Mouse (Mus musculus) heart, postnatal 0 days (tissue): ENCODE results near the gene Mtfmt. TPM values are rescaled to one million over a fixed set of nuclear protein-coding genes. Genes with fewer than 3 reads are reported as not detected.

Source experiments
- ATAC-seq: fragments of 200-750 bp; cut with Nextera tagmentation; 2 replicates; pipeline ENCODE4 v1.8.0; 2017; ENCODE audit warnings: low read depth, moderate number of reproducible peaks, moderate library complexity; ENCODE audit not compliant: insufficient read depth
- DNase-seq: peaks from one replicate; pipeline ENCODE4 v3.0.0-alpha.2; 2016; ENCODE audit warnings: low spot score
- H3K27ac ChIP-seq: fragments of 300-500 bp; sonication (generic); 2 replicates; pipeline ENCODE4 v1.5.1; 2014; ENCODE audit warnings: low read depth, mild to moderate bottlenecking
- H3K27me3 ChIP-seq: fragments of 300-500 bp; sonication (generic); 2 replicates; pipeline ENCODE4 v1.6.1; 2014; ENCODE audit warnings: low read length, mixed read lengths; ENCODE audit not compliant: control insufficient read depth, insufficient read depth
- H3K36me3 ChIP-seq: fragments of 300-500 bp; sonication (generic); replicated peaks from 2 replicates; pipeline ENCODE4 v1.6.1; 2014; ENCODE audit warnings: low read length, mixed read lengths; ENCODE audit not compliant: control insufficient read depth, insufficient read depth
- H3K4me1 ChIP-seq: fragments of 300-500 bp; sonication (generic); 2 replicates; pipeline ENCODE4 v1.6.1; 2014; ENCODE audit warnings: antibody characterized with exemption; ENCODE audit not compliant: control insufficient read depth, insufficient read depth
- H3K4me2 ChIP-seq: fragments of 300-500 bp; sonication (generic); 2 replicates; pipeline ENCODE4 v1.6.1; 2014; ENCODE audit warnings: low read depth, mild to moderate bottlenecking, low read length, moderate library complexity
- H3K4me3 ChIP-seq: fragments of 300-500 bp; sonication (generic); 2 replicates; pipeline ENCODE4 v1.5.1; 2014; ENCODE audit warnings: low read depth, low read length
- H3K9ac ChIP-seq: fragments of 300-500 bp; sonication (generic); replicated peaks from 2 replicates; pipeline ENCODE4 v1.6.1; 2014; ENCODE audit warnings: low read depth, low read length, mixed read lengths
- H3K9me3 ChIP-seq: fragments of 300-500 bp; sonication (generic); replicated peaks from 2 replicates; pipeline ENCODE4 v1.6.1; 2016; ENCODE audit warnings: low read length; ENCODE audit not compliant: control insufficient read depth
- CTCF ChIP-seq: IDR thresholded peaks from 2 replicates; pipeline ENCODE4 v1.5.1; 2016; ENCODE audit warnings: antibody characterized with exemption, control low read depth, low read depth
- EP300 ChIP-seq: IDR thresholded peaks from 2 replicates; pipeline ENCODE4 v1.6.1; 2016; ENCODE audit warnings: antibody characterized with exemption, low read depth
- WGBS: fragments of 180-500 bp; shearing (Covaris S2); extraction: QIAGEN DNeasy Blood & Tissue Kit; methylation state at CpG from one replicate; pipeline ENCODE4 v1.1.7; 2014; 5-methylcytosine and 5-hydroxymethylcytosine counted together
- polyA plus RNA-seq: library from polyadenylated mRNA; unstranded; fragments of >200 nt; fragmentation: Nextera tagmentation; extraction: Ambion mirVana; gene quantifications from 2 replicates; pipeline ENCODE4 v1.2.1, GENCODE M21; 2015
- total RNA-seq: library from RNA; depleted of rRNA; stranded (reverse); fragments of >200 nt; gene quantifications from 2 replicates; pipeline ENCODE4 v1.2.3, GENCODE M21; 2014; ENCODE audit warnings: low replicate concordance

Mtfmt gene
- total and polyA plus RNA-seq, 2 experiments from 2014 or later: 9.1 to 15.9 TPM

- H3K4me3 ChIP-seq: no peak overlapping the region
- H3K27ac ChIP-seq: no peak overlapping the region
- no peak for ATAC-seq
- H3K9ac ChIP-seq: no peak overlapping the region
- no peaks in the 10 kb centered on the region for H3K9me3 ChIP-seq
- 67% methylated on average over 2 of the region's 2 CpGs for WGBS
- H3K36me3 ChIP-seq: no peaks in the 10 kb centered on the region
- TF ChIP-seq EP300 (no peak), CTCF (no peak)
- no peaks in the 10 kb centered on the region for H3K27me3 ChIP-seq
- DNase-seq: no peak
- peaks cover 3% of the 10 kb centered on the region; the same call in 1 of the 2 replicates for H3K4me1 ChIP-seq
- H3K4me2 ChIP-seq: no peak overlapping the region
Observed at GRCm38 (mm10) chr9:65405184-65405449, 30.5 kb upstream of the Mtfmt start.

DNA sequence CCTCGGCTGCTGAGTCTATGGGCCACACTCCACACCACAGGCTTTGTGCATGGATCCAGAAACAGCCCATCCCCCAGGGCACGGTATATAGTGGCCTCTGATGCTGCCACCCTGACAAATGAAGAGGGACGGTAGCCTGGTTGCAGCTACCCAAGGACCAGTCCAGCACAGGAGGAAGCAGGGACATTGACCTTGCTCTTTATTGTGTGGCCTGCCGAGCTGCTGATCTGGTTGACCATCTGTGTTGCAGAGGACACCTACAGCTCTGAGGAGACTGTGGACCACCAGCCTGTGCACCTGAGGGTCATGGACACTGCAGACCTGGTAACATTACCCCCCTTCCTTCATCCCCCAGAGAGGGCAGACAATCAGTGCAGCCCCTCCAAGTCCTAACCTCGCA lies 28.3 kb upstream of the Mtfmt start:
- no peak overlapping the region for H3K4me2 ChIP-seq
- no peaks in the 10 kb centered on the region for H3K36me3 ChIP-seq
- H3K9me3 ChIP-seq: no peaks in the 10 kb centered on the region
- DNase-seq: no peak
- no peak for ATAC-seq
- H3K9ac ChIP-seq: no peak overlapping the region
- H3K4me1 ChIP-seq: peaks cover 3% of the 10 kb centered on the region; the same call in 1 of the 2 replicates
- TF ChIP-seq EP300: no peak
- TF ChIP-seq CTCF: no peak
- no peaks in the 10 kb centered on the region for H3K27me3 ChIP-seq
- H3K27ac ChIP-seq: no peak overlapping the region
- 74% methylated on average over 5 of the region's 5 CpGs for WGBS
- H3K4me3 ChIP-seq: no peak overlapping the region

GRCm38 (mm10) chr9:65407861-65408260 lies 27.7 kb upstream of the Mtfmt start:
- Histone ChIP-seq H3K27me3 (no peaks in the 10 kb centered on the region), H3K36me3 (no peaks in the 10 kb centered on the region), H3K4me3 (no peak overlapping the region), H3K9me3 (no peaks in the 10 kb centered on the region), H3K4me2 (no peak overlapping the region), H3K4me1 (peaks cover 3% of the 10 kb centered on the region; the same call in 1 of the 2 replicates), H3K27ac (no peak overlapping the region), H3K9ac (no peak overlapping the region)
- no peak for ATAC-seq
- WGBS: 64% methylated on average over 3 of the region's 3 CpGs
- DNase-seq: no peak
- TF ChIP-seq EP300 (no peak), CTCF (no peak)

- Histone ChIP-seq H3K9me3 (no peaks in the 10 kb centered on the region), H3K4me1 (peaks cover 3% of the 10 kb centered on the region; the same call in 1 of the 2 replicates), H3K27me3 (no peaks in the 10 kb centered on the region), H3K27ac (no peak overlapping the region), H3K9ac (no peak overlapping the region), H3K4me3 (no peak overlapping the region), H3K36me3 (no peaks in the 10 kb centered on the region), H3K4me2 (no peak overlapping the region)
- 48% methylated on average over 5 of the region's 5 CpGs for WGBS
- DNase-seq (no peak), ATAC-seq (no peak)
- TF ChIP-seq EP300 (no peak), CTCF (no peak)
Observed at GRCm38 (mm10) chr9:65408871-65409295, 26.7 kb upstream of the Mtfmt start.

GRCm38 (mm10) chr9:65410378-65410777 lies 25.2 kb upstream of the Mtfmt start:
- H3K4me3 ChIP-seq: no peak overlapping the region
- DNase-seq: no peak
- H3K27ac ChIP-seq: no peak overlapping the region
- no peaks in the 10 kb centered on the region for H3K36me3 ChIP-seq
- ATAC-seq: no peak
- no peaks in the 10 kb centered on the region for H3K4me1 ChIP-seq
- TF ChIP-seq CTCF (no peak), EP300 (no peak)
- 88% methylated on average over 8 of the region's 8 CpGs for WGBS
- H3K9ac ChIP-seq: no peak overlapping the region
- no peaks in the 10 kb centered on the region for H3K9me3 ChIP-seq
- no peak overlapping the region for H3K4me2 ChIP-seq
- H3K27me3 ChIP-seq: no peaks in the 10 kb centered on the region

GRCm38 (mm10) chr9:65411326-65411725 lies 24.3 kb upstream of the Mtfmt start:
- DNase-seq (no peak), ATAC-seq (no peak)
- Histone ChIP-seq H3K9me3 (no peaks in the 10 kb centered on the region), H3K4me3 (no peak overlapping the region), H3K27ac (no peak overlapping the region), H3K4me1 (no peaks in the 10 kb centered on the region), H3K4me2 (no peak overlapping the region), H3K36me3 (no peaks in the 10 kb centered on the region), H3K27me3 (no peaks in the 10 kb centered on the region), H3K9ac (no peak overlapping the region)
- TF ChIP-seq CTCF (no peak), EP300 (no peak)
- 62% methylated on average over 3 of the region's 3 CpGs for WGBS
